ENCODE assay signal across 16 mouse cellular contexts in genomic region chr15:29255152-29255551, GRCm38 (mm10).
DNase-seq lines count a peak whose midpoint lies in the region; ATAC-seq lines count a peak whose summit lies in the region.
"Had no signal": no experiment of that assay in that cellular context is flagged by ENCODE, and none has a peak within 500 bp of the region (broad histone marks: within the 10 kb centered on the region; RNA-seq: fewer than 3 reads in every experiment).

No protein-coding gene starts in this region.

- H3K4me1 ChIP-seq in heart, embryonic 16.5 days (ENCODE audit: control insufficient read depth, insufficient read depth, low read length), result peaks cover 3% of the 10 kb centered on the region; the same call in 1 of the 2 replicates
- no peaks in the 10 kb centered on the region for H3K4me1 ChIP-seq in kidney, embryonic 15.5 days
- H3K4me1 ChIP-seq in hindbrain, embryonic 12.5 days, result no peaks in the 10 kb centered on the region
- H3K4me1 ChIP-seq: embryonic facial prominence, embryonic 12.5 days; hindbrain, embryonic 13.5 days; intestine, embryonic 15.5 days; lung, embryonic 15.5 days; midbrain, embryonic 15.5 days had no signal

- ATAC-seq in cerebellum, adult (ENCODE audit: insufficient number of reproducible peaks, low FRiP score, low TSS enrichment), result no peak
- peak; percentile 86 for ATAC-seq in heart, embryonic 16.5 days (replicated peaks; ENCODE audit: extremely low read depth, insufficient read depth, low FRiP score)
- ATAC-seq in kidney, embryonic 15.5 days (replicated peaks; ENCODE audit: low FRiP score), result no peak
- ATAC-seq in hindbrain, embryonic 12.5 days (ENCODE audit: low FRiP score), result no peak
- ATAC-seq: intestine, embryonic 15.5 days; midbrain, embryonic 15.5 days; Patski had no signal

- H3K9me3 ChIP-seq in heart, embryonic 16.5 days (replicated peaks; ENCODE audit: control insufficient read depth, low read length), result no peaks in the 10 kb centered on the region
- H3K9me3 ChIP-seq in kidney, embryonic 15.5 days (replicated peaks), result no peaks in the 10 kb centered on the region
- no peaks in the 10 kb centered on the region for H3K9me3 ChIP-seq in hindbrain, embryonic 12.5 days (replicated peaks)
- H3K9me3 ChIP-seq: embryonic facial prominence, embryonic 12.5 days; hindbrain, embryonic 13.5 days; intestine, embryonic 15.5 days; lung, embryonic 15.5 days; midbrain, embryonic 15.5 days had no signal

- WGBS in heart, embryonic 16.5 days, result 17% methylated on average over 3 of the region's 3 CpGs
- WGBS in kidney, embryonic 15.5 days, result 81% methylated on average over 3 of the region's 3 CpGs
- WGBS in hindbrain, embryonic 12.5 days, result 79% methylated on average over 3 of the region's 3 CpGs

- no peak overlapping the region for H3K4me3 ChIP-seq in heart, embryonic 16.5 days (ENCODE audit: low read length)
- H3K4me3 ChIP-seq in kidney, embryonic 15.5 days (replicated peaks), result no peak overlapping the region
- H3K4me3 ChIP-seq in hindbrain, embryonic 12.5 days, result no peak overlapping the region
- H3K4me3 ChIP-seq: embryonic facial prominence, embryonic 12.5 days; hindbrain, embryonic 13.5 days; intestine, embryonic 15.5 days; lung, embryonic 15.5 days; midbrain, embryonic 15.5 days had no signal

- H3K36me3 ChIP-seq in heart, embryonic 16.5 days (ENCODE audit: control insufficient read depth, insufficient read depth), result no peaks in the 10 kb centered on the region
- no peaks in the 10 kb centered on the region for H3K36me3 ChIP-seq in kidney, embryonic 15.5 days
- no peaks in the 10 kb centered on the region for H3K36me3 ChIP-seq in hindbrain, embryonic 12.5 days
- H3K36me3 ChIP-seq: embryonic facial prominence, embryonic 12.5 days; hindbrain, embryonic 13.5 days; intestine, embryonic 15.5 days; lung, embryonic 15.5 days; midbrain, embryonic 15.5 days had no signal

- H3K4me2 ChIP-seq in heart, embryonic 16.5 days (ENCODE audit: low read depth, low read length), result no peak overlapping the region
- H3K4me2 ChIP-seq in kidney, embryonic 15.5 days, result no peak overlapping the region
- no peak overlapping the region for H3K4me2 ChIP-seq in hindbrain, embryonic 12.5 days (replicated peaks)
- H3K4me2 ChIP-seq: embryonic facial prominence, embryonic 12.5 days; hindbrain, embryonic 13.5 days; intestine, embryonic 15.5 days; lung, embryonic 15.5 days; midbrain, embryonic 15.5 days had no signal

- no peaks in the 10 kb centered on the region for H3K27me3 ChIP-seq in heart, embryonic 16.5 days (ENCODE audit: control insufficient read depth, insufficient read depth, low read length)
- no peaks in the 10 kb centered on the region for H3K27me3 ChIP-seq in kidney, embryonic 15.5 days
- H3K27me3 ChIP-seq in hindbrain, embryonic 12.5 days, result no peaks in the 10 kb centered on the region
- H3K27me3 ChIP-seq: CH12.LX; embryonic facial prominence, embryonic 12.5 days; hindbrain, embryonic 13.5 days; intestine, embryonic 15.5 days; lung, embryonic 15.5 days; midbrain, embryonic 15.5 days had no signal

- H3K27ac ChIP-seq in heart, embryonic 16.5 days (ENCODE audit: low read length), result 0 out of 2 replicates have a peak overlapping the region, but pooled peaks have one; percentile 46
- no peak overlapping the region for H3K27ac ChIP-seq in kidney, embryonic 15.5 days
- H3K27ac ChIP-seq in hindbrain, embryonic 12.5 days, result no peak overlapping the region
- H3K27ac ChIP-seq: embryonic facial prominence, embryonic 12.5 days; hindbrain, embryonic 13.5 days; intestine, embryonic 15.5 days; lung, embryonic 15.5 days; midbrain, embryonic 15.5 days had no signal

- intact Hi-C loops in heart, postnatal 25 days (cut with DNase I), result no loop called here

- H3K9ac ChIP-seq in heart, embryonic 16.5 days (ENCODE audit: low read length), result no peak overlapping the region
- H3K9ac ChIP-seq in kidney, embryonic 15.5 days, result no peak overlapping the region
- no peak overlapping the region for H3K9ac ChIP-seq in hindbrain, embryonic 12.5 days
- H3K9ac ChIP-seq: embryonic facial prominence, embryonic 12.5 days; hindbrain, embryonic 13.5 days; intestine, embryonic 15.5 days; lung, embryonic 15.5 days; midbrain, embryonic 15.5 days had no signal

- peak; percentile 43 for DNase-seq in cerebellum, adult 18-20 months
- no peak for DNase-seq in heart, postnatal 25 days (ENCODE audit: low spot score)
- DNase-seq in 3T3-L1 (ENCODE audit: low read depth, low spot score), result peak; percentile 37
- peak; percentile 21 to 54 for DNase-seq in frontal cortex, postnatal 36 days (ENCODE audit: low spot score in 2 of 2)
- DNase-seq: liver had no signal
